In genomic region chr5:143180255-143181076, GRCm38 (mm10) we compare ENCODE assay signal across 8 mouse cellular contexts. TPM values are rescaled to one million over a fixed set of nuclear protein-coding genes. Genes with fewer than 3 reads are reported as not detected.
DNase-seq lines count a peak whose midpoint lies in the region; ATAC-seq lines count a peak whose summit lies in the region.

Gene Rbak (minus strand): TSS chr5:143180775.
Gene Spdye4b (plus strand): TSS chr5:143181017.

- ATAC-seq in activated CD4-positive, CD25-positive, alpha-beta regulatory T cell, adult 4 months, result peak; percentile 93
- ATAC-seq in megakaryocyte progenitor cell, adult 5-6 weeks (replicated peaks; ENCODE audit: poor library complexity), result peak; percentile 94

- DNase-seq in embryo, embryonic 10 days (ENCODE audit: low spot score), result peak; percentile 97
- DNase-seq in gastrocnemius, postnatal 10 days, result peak; percentile 89
- peak; percentile 91 for DNase-seq in induced T-regulatory cell, adult 2 months (ENCODE audit: low read depth)
- DNase-seq in left cerebral cortex, adult 9 months (ENCODE audit: low spot score in 2 of 2), result peak; percentile 91 to 96
- DNase-seq in right cerebral cortex, postnatal 14 days, result peak; percentile 90
- peak; percentile 81 to 92 for DNase-seq in urinary bladder, postnatal 36 days (ENCODE audit: low spot score in 2 of 2)

RNA-seq across cellular contexts. Expression of gene Rbak, which starts in this region (rescaled TPM):
- 1 to 10 TPM; 6.7 to 8.8 TPM for polyA plus RNA-seq in activated CD4-positive, CD25-positive, alpha-beta regulatory T cell, adult 4 months (2017; shearing (Covaris generic))
- 1 to 10 TPM; 6.9 to 8.6 TPM for total RNA-seq in gastrocnemius, postnatal 10 days (2021)
- 5.9 and 6.2 TPM in 2 replicates for total RNA-seq in megakaryocyte progenitor cell, adult 5-6 weeks (2015)
- 8.7 and 10.0 TPM in 2 replicates for total RNA-seq in megakaryocyte progenitor cell, adult 5-6 weeks (2017)

RNA-seq across cellular contexts. Expression of gene Spdye4b, which starts in this region (rescaled TPM):
- polyA plus RNA-seq in activated CD4-positive, CD25-positive, alpha-beta regulatory T cell, adult 4 months (2017; shearing (Covaris generic)), result under 1 TPM in 1 of 2 experiments, not detected in 1; 0.29 TPM
- total RNA-seq in gastrocnemius, postnatal 10 days (2021), result not detected
- not detected in 2 replicates for total RNA-seq in megakaryocyte progenitor cell, adult 5-6 weeks (2015)
- not detected in 2 replicates for total RNA-seq in megakaryocyte progenitor cell, adult 5-6 weeks (2017)

Comparison
In these comparisons a context has a peak if more than half of its experiments do, and no peak if none do; other contexts are left out.
1. Peak in every context shown above with its lines: DNase-seq and ATAC-seq.